Mouse (Mus musculus): ENCODE measurements at regions not wholly inside any gene's neighbourhood (a gene's known extent, or its start where the extent isn't known, plus 50 kb on each side); places are given as distances from the start of the nearest gene placed in this dataset.
A peak's percentile ranks its signal among the peaks of the same experiment; 100 is the strongest.
"Not testable (repeated sequence)": the region's sequence is repeated elsewhere in the genome, so short reads cannot be mapped to it uniquely, and the experiment has no call there.

- Histone ChIP-seq H3K36me3 (replicated peaks) (no peaks in the 10 kb centered on the region), H3K4me3 (no peak overlapping the region), H3K4me1 (peaks cover 25% of the 10 kb centered on the region), H3K27ac (no peak overlapping the region), H3K27me3 (ENCODE audit: poor library complexity, severe bottlenecking) (no peaks in the 10 kb centered on the region), H3K9me3 (no peaks in the 10 kb centered on the region)
- no peak for DNase-seq (ENCODE audit: extremely low spot score, low spot score)
- 89% methylated on average over 3 of the region's 3 CpGs for WGBS
Observed at GRCm38 (mm10) chr12:107180501-107180900, 307.9 kb upstream of the 3110018I06Rik start.

- DNase-seq (ENCODE audit: extremely low spot score, low spot score) = no peak
- no peak overlapping the region for H3K27ac ChIP-seq
- 96% methylated on average over 9 of the region's 9 CpGs for WGBS
- H3K27me3 ChIP-seq (ENCODE audit: poor library complexity, severe bottlenecking) = no peaks in the 10 kb centered on the region
- H3K4me1 ChIP-seq = peaks cover 27% of the 10 kb centered on the region
- H3K9me3 ChIP-seq = no peaks in the 10 kb centered on the region
- no peaks in the 10 kb centered on the region for H3K36me3 ChIP-seq (replicated peaks)
- no peak overlapping the region for H3K4me3 ChIP-seq
Observed at GRCm38 (mm10) chr12:107181291-107181690, 307.1 kb upstream of the 3110018I06Rik start.

GRCm38 (mm10) chr12:107182091-107182655, 306.3 kb upstream of the 3110018I06Rik start:
- Histone ChIP-seq H3K9me3 (no peaks in the 10 kb centered on the region), H3K27ac (0 out of 2 replicates have a peak overlapping the region, but pooled peaks have one; percentile 25), H3K36me3 (replicated peaks) (no peaks in the 10 kb centered on the region), H3K4me3 (no peak overlapping the region), H3K27me3 (ENCODE audit: poor library complexity, severe bottlenecking) (no peaks in the 10 kb centered on the region), H3K4me1 (peaks cover 27% of the 10 kb centered on the region)
- no peak for DNase-seq (ENCODE audit: extremely low spot score, low spot score)
- 92% methylated on average over 18 of the region's 18 CpGs for WGBS

DNA sequence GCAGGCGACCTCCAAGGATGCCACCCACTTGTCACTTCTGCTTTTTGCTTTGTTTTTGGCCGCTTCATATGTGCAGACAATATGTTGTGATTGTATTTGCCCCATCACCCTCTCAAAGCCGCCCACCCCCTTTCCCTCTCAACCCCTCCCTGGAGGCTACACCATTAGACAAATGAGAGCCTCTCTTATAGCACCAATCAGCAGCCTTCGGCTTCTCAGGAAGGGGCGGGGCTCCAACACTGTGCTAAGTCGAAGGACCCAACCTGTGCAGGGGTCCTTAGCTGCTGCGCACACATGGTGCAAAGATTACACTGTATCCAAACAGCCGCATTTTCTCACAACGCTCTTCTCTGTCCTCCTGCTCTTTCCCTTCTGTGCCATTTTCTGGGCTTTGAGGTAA, 305.1 kb upstream of the 3110018I06Rik start:
- peaks cover 27% of the 10 kb centered on the region for H3K4me1 ChIP-seq
- no peaks in the 10 kb centered on the region for H3K9me3 ChIP-seq
- no peak for DNase-seq (ENCODE audit: extremely low spot score, low spot score)
- no peak overlapping the region for H3K27ac ChIP-seq
- peak overlapping the region; percentile 12; the same call in 1 of the 2 replicates for H3K4me3 ChIP-seq
- 62% methylated on average over 9 of the region's 9 CpGs for WGBS
- no peaks in the 10 kb centered on the region for H3K36me3 ChIP-seq (replicated peaks)
- H3K27me3 ChIP-seq (ENCODE audit: poor library complexity, severe bottlenecking) = no peaks in the 10 kb centered on the region

GRCm38 (mm10) chr12:107184426-107184825, 304.0 kb upstream of the 3110018I06Rik start:
- Histone ChIP-seq H3K9me3 (no peaks in the 10 kb centered on the region), H3K4me3 (no peak overlapping the region), H3K27me3 (ENCODE audit: poor library complexity, severe bottlenecking) (no peaks in the 10 kb centered on the region), H3K36me3 (replicated peaks) (no peaks in the 10 kb centered on the region), H3K4me1 (peaks cover 27% of the 10 kb centered on the region), H3K27ac (no peak overlapping the region)
- DNase-seq (ENCODE audit: extremely low spot score, low spot score) = no peak
- 71% methylated on average over 3 of the region's 3 CpGs for WGBS

GRCm38 (mm10) chr12:107186361-107186760, 302.1 kb upstream of the 3110018I06Rik start:
- Histone ChIP-seq H3K9me3 (no peaks in the 10 kb centered on the region), H3K27ac (no peak overlapping the region), H3K36me3 (replicated peaks) (no peaks in the 10 kb centered on the region), H3K4me3 (no peak overlapping the region), H3K4me1 (peaks cover 27% of the 10 kb centered on the region), H3K27me3 (ENCODE audit: poor library complexity, severe bottlenecking) (no peaks in the 10 kb centered on the region)
- WGBS = 87% methylated on average over 6 of the region's 6 CpGs
- DNase-seq (ENCODE audit: extremely low spot score, low spot score) = no peak

DNA sequence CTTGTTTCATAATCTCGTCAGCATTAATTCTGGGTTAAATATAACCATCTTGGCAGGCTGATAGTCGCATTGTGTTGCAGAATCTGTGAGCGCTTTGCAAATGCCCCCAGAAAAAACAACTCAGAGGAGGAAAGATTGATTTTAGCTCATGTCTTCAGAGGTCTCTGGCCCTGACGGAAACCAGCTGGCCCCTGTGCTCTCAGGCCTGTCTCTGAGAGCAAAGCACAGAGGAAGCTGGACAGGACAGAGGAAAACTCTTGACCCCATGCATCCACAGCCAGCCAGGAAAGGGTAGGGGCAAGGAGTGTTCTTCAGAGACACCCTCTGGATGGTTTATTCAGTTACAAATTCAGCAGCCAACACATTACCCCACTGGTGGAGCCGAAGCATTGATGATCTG, 300.4 kb upstream of the 3110018I06Rik start:
- Histone ChIP-seq H3K27me3 (ENCODE audit: poor library complexity, severe bottlenecking) (no peaks in the 10 kb centered on the region), H3K36me3 (replicated peaks) (no peaks in the 10 kb centered on the region), H3K27ac (no peak overlapping the region), H3K4me3 (no peak overlapping the region), H3K4me1 (peaks cover 24% of the 10 kb centered on the region), H3K9me3 (no peaks in the 10 kb centered on the region)
- WGBS = 86% methylated on average over 5 of the region's 5 CpGs
- DNase-seq (ENCODE audit: extremely low spot score, low spot score) = no peak

- 93% methylated on average over 2 of the region's 2 CpGs for WGBS
- H3K9me3 ChIP-seq = no peaks in the 10 kb centered on the region
- no peak for DNase-seq (ENCODE audit: extremely low spot score, low spot score)
- no peak overlapping the region for H3K4me3 ChIP-seq
- no peaks in the 10 kb centered on the region for H3K36me3 ChIP-seq (replicated peaks)
- no peak overlapping the region for H3K27ac ChIP-seq
- H3K4me1 ChIP-seq = no peaks in the 10 kb centered on the region
- no peaks in the 10 kb centered on the region for H3K27me3 ChIP-seq (ENCODE audit: poor library complexity, severe bottlenecking)
Observed at GRCm38 (mm10) chr12:107198389-107199018, 289.9 kb upstream of the 3110018I06Rik start.

- DNase-seq (ENCODE audit: extremely low spot score, low spot score) = no peak
- H3K27ac ChIP-seq = no peak overlapping the region
- H3K27me3 ChIP-seq (ENCODE audit: poor library complexity, severe bottlenecking) = no peaks in the 10 kb centered on the region
- H3K9me3 ChIP-seq = no peaks in the 10 kb centered on the region
- no peaks in the 10 kb centered on the region for H3K4me1 ChIP-seq
- H3K36me3 ChIP-seq (replicated peaks) = no peaks in the 10 kb centered on the region
- no peak overlapping the region for H3K4me3 ChIP-seq
- 74% methylated on average over 4 of the region's 4 CpGs for WGBS
Observed at GRCm38 (mm10) chr12:107200903-107201302, 287.5 kb upstream of the 3110018I06Rik start.

- 83% methylated on average over 6 of the region's 6 CpGs for WGBS
- H3K27ac ChIP-seq; DNase-seq (ENCODE audit: extremely low spot score, low spot score); H3K4me1 ChIP-seq; H3K9me3 ChIP-seq; H3K4me3 ChIP-seq; H3K27me3 ChIP-seq (ENCODE audit: poor library complexity, severe bottlenecking); H3K36me3 ChIP-seq (replicated peaks): not testable (repeated sequence)
Observed at GRCm38 (mm10) chr12:107208826-107209225, 279.6 kb upstream of the 3110018I06Rik start.

GRCm38 (mm10) chr12:107212826-107213225, 275.6 kb upstream of the 3110018I06Rik start:
- WGBS = 94% methylated on average over 10 of the region's 10 CpGs
- H3K27ac ChIP-seq = no peak overlapping the region
- DNase-seq (ENCODE audit: extremely low spot score, low spot score) = no peak
- H3K27me3 ChIP-seq (ENCODE audit: poor library complexity, severe bottlenecking) = no peaks in the 10 kb centered on the region
- no peaks in the 10 kb centered on the region for H3K4me1 ChIP-seq
- H3K9me3 ChIP-seq = no peaks in the 10 kb centered on the region
- H3K4me3 ChIP-seq = no peak overlapping the region
- no peaks in the 10 kb centered on the region for H3K36me3 ChIP-seq (replicated peaks)

GRCm38 (mm10) chr12:107216119-107216518, 272.3 kb upstream of the 3110018I06Rik start:
- DNase-seq (ENCODE audit: extremely low spot score, low spot score) = no peak
- Histone ChIP-seq H3K27ac (no peak overlapping the region), H3K36me3 (replicated peaks) (no peaks in the 10 kb centered on the region), H3K9me3 (no peaks in the 10 kb centered on the region), H3K27me3 (ENCODE audit: poor library complexity, severe bottlenecking) (no peaks in the 10 kb centered on the region), H3K4me3 (no peak overlapping the region), H3K4me1 (no peaks in the 10 kb centered on the region)
- 62% methylated on average over 8 of the region's 8 CpGs for WGBS

- no peak overlapping the region for H3K27ac ChIP-seq
- no peak for DNase-seq (ENCODE audit: extremely low spot score, low spot score)
- WGBS = 86% methylated on average over 7 of the region's 7 CpGs
- H3K4me3 ChIP-seq = no peak overlapping the region
- no peaks in the 10 kb centered on the region for H3K27me3 ChIP-seq (ENCODE audit: poor library complexity, severe bottlenecking)
- no peaks in the 10 kb centered on the region for H3K9me3 ChIP-seq
- H3K4me1 ChIP-seq = 0 out of 2 replicates have a peak, but pooled peaks cover 3% of the 10 kb centered on the region
- no peaks in the 10 kb centered on the region for H3K36me3 ChIP-seq (replicated peaks)
Observed at GRCm38 (mm10) chr12:107221276-107221970, 267.0 kb upstream of the 3110018I06Rik start.

All from forebrain, embryonic 10.5 days (tissue).